Mouse (Mus musculus): Measurements from ENCODE around the gene Dcakd. TPM values are rescaled to one million over a fixed set of nuclear protein-coding genes. Genes with fewer than 3 reads are reported as not detected.
A peak's percentile ranks its signal among the peaks of the same experiment; 100 is the strongest.

Dcakd gene
- total RNA-seq, 2 experiments from 2014 or later: 22.8 to 30.0 TPM

DNA sequence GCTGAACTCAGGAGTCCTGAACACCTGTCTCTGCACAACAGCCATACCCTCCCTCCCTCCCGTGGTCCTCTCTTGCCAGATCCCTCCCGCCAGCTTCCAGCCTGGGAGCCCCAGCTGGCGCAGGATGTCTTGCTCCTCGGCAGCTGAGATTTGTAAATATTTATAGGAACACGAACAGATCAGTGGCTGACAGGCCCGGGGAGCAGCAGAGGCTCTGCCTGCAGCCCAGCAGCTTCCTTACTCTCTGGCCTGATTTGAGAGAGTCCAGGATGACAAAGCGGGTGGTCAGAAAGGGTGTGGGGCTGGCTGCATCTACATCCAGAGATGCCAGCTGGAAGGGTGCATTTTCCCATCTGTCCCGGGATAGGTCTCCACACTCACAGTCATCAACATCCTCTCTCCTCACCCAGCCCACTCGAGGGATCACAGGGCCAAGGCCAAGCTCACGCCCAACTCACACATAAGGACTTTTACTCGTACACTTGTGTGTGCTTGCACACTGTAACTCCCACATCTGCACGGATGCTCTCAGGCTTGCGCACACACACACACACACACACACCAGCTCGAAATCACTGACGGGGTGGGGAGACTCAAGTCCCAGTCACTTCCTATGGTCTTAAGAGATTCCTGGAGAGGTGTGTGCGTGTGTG is 71.0 kb downstream of the Dcakd start:
- intact Hi-C loops (cut with DNase I; ENCODE audit: low total_unique reads): no loop called here
- DNase-seq: peak; percentile 46

GRCm38 (mm10) chr11:102952922-102953321 is 75.2 kb downstream of the Dcakd start:
- DNase-seq: no peak
- intact Hi-C loops (cut with DNase I; ENCODE audit: low total_unique reads): no loop called here

- no peak for DNase-seq
- intact Hi-C loops (cut with DNase I; ENCODE audit: low total_unique reads): no loop called here
Observed at GRCm38 (mm10) chr11:102948043-102948961, 79.8 kb downstream of the Dcakd start.

GRCm38 (mm10) chr11:102946992-102947343 is 81.2 kb downstream of the Dcakd start:
- intact Hi-C loops (cut with DNase I; ENCODE audit: low total_unique reads): no loop called here
- DNase-seq: no peak

GRCm38 (mm10) chr11:102946265-102946991 is 81.7 kb downstream of the Dcakd start, which contains the start of gene C1ql1:
Gene C1ql1 (minus strand): TSS chr11:102946688.
- DNase-seq: peak; percentile 88
- intact Hi-C loops (cut with DNase I; ENCODE audit: low total_unique reads): no loop called here

GRCm38 (mm10) chr11:102945306-102946264 is 82.5 kb downstream of the Dcakd start:
- no peak for DNase-seq
- intact Hi-C loops (cut with DNase I; ENCODE audit: low total_unique reads): no loop called here

Small RNA genes within 50 kb of the gene (microRNA-seq; reads per million reads assigned to microRNA genes)
- gene Mir6931: 0 reads per million in 2 experiments

Other genes starting within 250 kb of the Dcakd start
- 10 to 100 TPM; 15.2 to 17.9 TPM for gene Gjc1, start 208.6 kb downstream of the Dcakd start, total RNA-seq (2021)
- 1 to 10 TPM; 4.8 to 8.3 TPM for gene Higd1b, start 192.5 kb downstream of the Dcakd start, total RNA-seq (2021)
- gene Eftud2, start 147.3 kb downstream of the Dcakd start, total RNA-seq (2021): 10 to 100 TPM; 31.1 to 31.7 TPM
- not detected for gene Ccdc103, start 147.1 kb downstream of the Dcakd start, total RNA-seq (2021)
- not detected for gene Fam187a, start 143.2 kb downstream of the Dcakd start, total RNA-seq (2021)
- gene Gfap, start 127.4 kb downstream of the Dcakd start, total RNA-seq (2021): under 1 TPM; 0.16 to 0.23 TPM
- gene Kif18b, start 103.2 kb downstream of the Dcakd start, total RNA-seq (2021): 1 to 10 TPM; 1.8 to 2.0 TPM
- gene C1ql1, start 81.6 kb downstream of the Dcakd start, total RNA-seq (2021): under 1 TPM; 0.20 to 0.41 TPM
- 10 to 100 TPM; 42.8 to 44.0 TPM for gene Nmt1, start 143 bp downstream of the Dcakd start, total RNA-seq (2021)
- 1 to 10 TPM; 4.5 TPM for gene Plcd3, start 73.3 kb upstream of the Dcakd start, total RNA-seq (2021)
- 10 to 100 TPM; 30.0 to 35.7 TPM for gene Acbd4, start 73.3 kb upstream of the Dcakd start, total RNA-seq (2021)
- 10 to 100 TPM; 20.7 to 21.5 TPM for gene Hexim1, start 87.9 kb upstream of the Dcakd start, total RNA-seq (2021)
- 1 to 10 TPM; 2.7 to 3.8 TPM for gene Hexim2, start 104.1 kb upstream of the Dcakd start, total RNA-seq (2021)
- 1 to 10 TPM; 6.7 to 7.3 TPM for gene Fmnl1, start 142.8 kb upstream of the Dcakd start, total RNA-seq (2021)
- not detected for gene 1700023F06Rik, start 180.2 kb upstream of the Dcakd start, total RNA-seq (2021)
- not detected for gene Spata32, start 190.1 kb upstream of the Dcakd start, total RNA-seq (2021)
- 1 to 10 TPM; 2.2 to 2.3 TPM for gene Map3k14, start 239.1 kb upstream of the Dcakd start, total RNA-seq (2021)